In genomic region chr9:99376591-99377418, GRCm38 (mm10) we compare ENCODE assay signal across 8 mouse cellular contexts. TPM values are rescaled to one million over a fixed set of nuclear protein-coding genes. Genes with fewer than 3 reads are reported as not detected.
DNase-seq lines count a peak whose midpoint lies in the region; ATAC-seq lines count a peak whose summit lies in the region.

No protein-coding gene starts in this region.

- no peaks in the 10 kb centered on the region for H3K9me3 ChIP-seq in kidney, embryonic 15.5 days (replicated peaks)
- no peaks in the 10 kb centered on the region for H3K9me3 ChIP-seq in midbrain, embryonic 11.5 days (ENCODE audit: control insufficient read depth, low read length)

- H3K4me2 ChIP-seq in kidney, embryonic 15.5 days, result no peak overlapping the region
- H3K4me2 ChIP-seq in midbrain, embryonic 11.5 days, result no peak overlapping the region

- H3K9ac ChIP-seq in kidney, embryonic 15.5 days, result no peak overlapping the region
- H3K9ac ChIP-seq in midbrain, embryonic 11.5 days (ENCODE audit: low read length), result no peak overlapping the region

- H3K4me1 ChIP-seq in kidney, embryonic 15.5 days, result no peaks in the 10 kb centered on the region
- no peaks in the 10 kb centered on the region for H3K4me1 ChIP-seq in midbrain, embryonic 11.5 days (ENCODE audit: control insufficient read depth, insufficient read depth, low read length)

- H3K27me3 ChIP-seq in kidney, embryonic 15.5 days, result 0 out of 2 replicates have a peak, but pooled peaks cover 7% of the 10 kb centered on the region
- H3K27me3 ChIP-seq in midbrain, embryonic 11.5 days (ENCODE audit: control insufficient read depth, insufficient read depth, low read length), result no peaks in the 10 kb centered on the region
- H3K27me3 ChIP-seq in splenic B cell, adult 2 months (ENCODE audit: control insufficient read depth, insufficient read depth, low read length, poor library complexity, severe bottlenecking), result no peaks in the 10 kb centered on the region

- intact Hi-C loops in gastrocnemius, postnatal 14 days (cut with DNase I; ENCODE audit: low total_unique reads), result loop anchor here (5.0 kb wide), 1 partner anchor 310 kb away; no protein-coding TSS in a partner anchor

- peak; percentile 58 for DNase-seq in kidney, adult 9 months
- DNase-seq in MEL-GATA-1-ER (ENCODE audit: extremely low read depth, low read depth), result peak; percentile 31
- DNase-seq in cerebellum, postnatal 14 days, result peak; percentile 79 to 82
- DNase-seq in gastrocnemius, postnatal 14 days, result peak; percentile 38
- DNase-seq in kidney, postnatal 4 days, result peak; percentile 71 to 75
- peak; percentile 96 for DNase-seq in midbrain, embryonic 11.5 days (ENCODE audit: low spot score, missing footprints)
- peak; percentile 47 for DNase-seq in splenic B cell, adult 2 months (ENCODE audit: low read depth, low spot score)

- no peak overlapping the region for H3K4me3 ChIP-seq in kidney, embryonic 15.5 days (replicated peaks)
- H3K4me3 ChIP-seq in midbrain, embryonic 11.5 days (ENCODE audit: low read depth, low read length), result no peak overlapping the region

- WGBS in kidney, embryonic 15.5 days, result 7% methylated on average over 14 of the region's 14 CpGs
- 10% methylated on average over 14 of the region's 14 CpGs for WGBS in midbrain, embryonic 11.5 days

- ATAC-seq in kidney, embryonic 15.5 days (replicated peaks; ENCODE audit: low FRiP score), result no peak
- ATAC-seq in midbrain, embryonic 11.5 days (ENCODE audit: low FRiP score), result 0 out of 2 replicates have a peak, but pooled peaks have one; percentile 24

- no peaks in the 10 kb centered on the region for H3K36me3 ChIP-seq in kidney, embryonic 15.5 days
- no peaks in the 10 kb centered on the region for H3K36me3 ChIP-seq in midbrain, embryonic 11.5 days (ENCODE audit: control insufficient read depth, insufficient read depth, low read length)
- H3K36me3 ChIP-seq in splenic B cell, adult 2 months (ENCODE audit: control insufficient read depth, insufficient read depth, low read length, poor library complexity, severe bottlenecking), result no peaks in the 10 kb centered on the region

- H3K27ac ChIP-seq in kidney, embryonic 15.5 days, result no peak overlapping the region
- H3K27ac ChIP-seq in midbrain, embryonic 11.5 days (ENCODE audit: low read depth, low read length), result no peak overlapping the region

RNA-seq across cellular contexts. Expression of gene Esyt3, which starts 18.4 kb away (rescaled TPM):
- 0.35 and 0.54 TPM in 2 replicates for polyA plus RNA-seq in kidney, embryonic 15.5 days (2015; fragmentation: Nextera tagmentation; extraction: Ambion mirVana)
- under 1 TPM in 1 of 2 experiments, not detected in 1; 0.37 TPM for total RNA-seq in gastrocnemius, postnatal 14 days (2021)
- 0.12 and 0.34 TPM in 2 replicates for polyA plus RNA-seq in midbrain, embryonic 11.5 days (2014; fragmentation: Nextera tagmentation; extraction: Ambion mirVana)

Comparison
In these comparisons a context has a peak if more than half of its experiments do, and no peak if none do; other contexts are left out.
1. DNase-seq: peak in every context shown above with its lines; median percentile 96 in midbrain, embryonic 11.5 days; 80 in cerebellum, postnatal 14 days; 73 in kidney, postnatal 4 days; 58 in kidney, adult 9 months; 47 in splenic B cell, adult 2 months; 38 in gastrocnemius, postnatal 14 days; 31 in MEL-GATA-1-ER.